ENCODE assay signal across 8 mouse cellular contexts in genomic region chr13:111410831-111411230, GRCm38 (mm10).
A peak's percentile ranks its signal among the peaks of the same experiment; 100 is the strongest.
DNase-seq lines count a peak whose midpoint lies in the region; ATAC-seq and TF ChIP-seq lines count a peak whose summit lies in the region.

No protein-coding gene starts in this region.

- H3K4me3 ChIP-seq in left cerebral cortex, adult 2 months: no peak overlapping the region
- no peak overlapping the region for H3K4me3 ChIP-seq in hindbrain, embryonic 16.5 days (ENCODE audit: low read length)
- H3K4me3 ChIP-seq in midbrain, embryonic 10.5 days: no peak overlapping the region

- 2% methylated on average over 7 of the region's 7 CpGs for WGBS in hindbrain, embryonic 16.5 days
- WGBS in midbrain, embryonic 10.5 days: 6% methylated on average over 7 of the region's 7 CpGs

- no peak overlapping the region for H3K9ac ChIP-seq in hindbrain, embryonic 16.5 days (ENCODE audit: low read depth, low read length)

- no peaks in the 10 kb centered on the region for H3K27me3 ChIP-seq in hindbrain, embryonic 16.5 days (replicated peaks; ENCODE audit: control insufficient read depth, insufficient read depth, low read length)
- H3K27me3 ChIP-seq in midbrain, embryonic 10.5 days (ENCODE audit: low read depth, poor library complexity, severe bottlenecking): peaks cover 5% of the 10 kb centered on the region; the same call in 1 of the 2 replicates

- peaks cover 3% of the 10 kb centered on the region for H3K4me1 ChIP-seq in hindbrain, embryonic 16.5 days (ENCODE audit: control insufficient read depth, insufficient read depth, low read depth, low read length)
- no peaks in the 10 kb centered on the region for H3K4me1 ChIP-seq in midbrain, embryonic 10.5 days

- peak; percentile 71 for ATAC-seq in hindbrain, embryonic 16.5 days
- no peak for ATAC-seq in monocyte, adult 5-6 weeks (replicated peaks; ENCODE audit: insufficient number of reproducible peaks, low FRiP score, low TSS enrichment, poor library complexity, severe bottlenecking)

- H3K4me2 ChIP-seq in hindbrain, embryonic 16.5 days (ENCODE audit: low read length): no peak overlapping the region

- no peaks in the 10 kb centered on the region for H3K9me3 ChIP-seq in hindbrain, embryonic 16.5 days (ENCODE audit: control insufficient read depth, low read length)
- no peaks in the 10 kb centered on the region for H3K9me3 ChIP-seq in midbrain, embryonic 10.5 days (replicated peaks)

- intact Hi-C loops in left cerebral cortex, adult 2 months (cut with DNase I): loop anchor here (1.0 to 10.0 kb wide), 6 partner anchors 172 to 1346 kb away; no protein-coding TSS in a partner anchor

- H3K36me3 ChIP-seq in hindbrain, embryonic 16.5 days (ENCODE audit: control insufficient read depth, insufficient read depth, low read length): no peaks in the 10 kb centered on the region
- no peaks in the 10 kb centered on the region for H3K36me3 ChIP-seq in midbrain, embryonic 10.5 days

- peak in 1 of 2 experiments; percentile 29 for DNase-seq in left cerebral cortex, adult 2 months (ENCODE audit: extremely low spot score in 1 of 2, low spot score in 2 of 2)
- DNase-seq in left cerebral cortex, adult 8-10 months (ENCODE audit: low spot score in 2 of 2): no peak
- DNase-seq in Muller cell, postnatal 12 days (ENCODE audit: inconsistent ontology term): peak; percentile 13
- peak; percentile 22 for DNase-seq in cerebellum, adult 9-11 months
- DNase-seq in midbrain, embryonic 10.5 days (ENCODE audit: low spot score): peak; percentile 19
- no peak for DNase-seq in urinary bladder, postnatal 25 days (ENCODE audit: low spot score)

- no peak overlapping the region; the same call in 1 of the 2 replicates for H3K27ac ChIP-seq in left cerebral cortex, adult 2 months
- no peak overlapping the region for H3K27ac ChIP-seq in hindbrain, embryonic 16.5 days (ENCODE audit: low read depth, low read length)
- H3K27ac ChIP-seq in midbrain, embryonic 10.5 days (replicated peaks): no peak overlapping the region

- TF ChIP-seq CTCF in left cerebral cortex, adult 2 months (IDR thresholded peaks at IDR 0.05): peak; percentile 72

Comparison
In these comparisons a context has a peak if more than half of its experiments do, and no peak if none do; other contexts are left out.
1. DNase-seq: peak in Muller cell, postnatal 12 days (single experiment), cerebellum, adult 9-11 months (single experiment) and midbrain, embryonic 10.5 days (single experiment); none in left cerebral cortex, adult 8-10 months (0 of 2) and urinary bladder, postnatal 25 days (single experiment).